Mouse (Mus musculus): ENCODE data around the gene Cdkal1.

DNA sequence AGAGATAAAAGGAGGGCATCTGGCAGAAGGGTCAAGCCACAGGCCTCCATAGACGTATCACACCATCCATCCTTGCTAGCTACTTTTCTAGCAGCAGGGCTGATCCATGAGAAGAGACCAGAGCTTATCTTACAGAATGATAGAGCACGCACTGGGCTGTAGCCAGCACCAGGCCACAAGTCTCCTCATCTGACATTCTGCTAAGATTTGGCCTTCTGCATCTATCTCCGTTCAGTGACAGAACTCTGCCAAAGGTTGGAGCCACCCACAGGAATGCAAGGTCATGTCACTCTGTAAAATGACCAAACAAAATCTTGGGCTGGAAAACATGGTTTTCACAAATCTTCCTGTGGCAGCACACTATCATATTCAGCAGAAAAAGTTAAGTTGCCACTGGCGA is 493.6 kb downstream of the Cdkal1 start:
- TF ChIP-seq CTCF (IDR thresholded peaks at IDR 0.05; ENCODE audit: low read depth) (no peak), EP300 (optimal IDR thresholded peaks at IDR 0.05) (no peak)
